Mouse (Mus musculus): ENCODE measurements around the gene Mrps6.
"Not testable (repeated sequence)": the region's sequence is repeated elsewhere in the genome, so short reads cannot be mapped to it uniquely, and the experiment has no call there.

The Mrps6 gene

GRCm38 (mm10) chr16:92064801-92065200 lies 6.7 kb downstream of the Mrps6 start:
- DNase-seq = no peak

GRCm38 (mm10) chr16:92070338-92070737 lies 12.3 kb downstream of the Mrps6 start:
- no peak for DNase-seq

- DNase-seq = peak; percentile 52
These were observed 18.7 kb downstream of the Mrps6 start for GRCm38 (mm10) chr16:92076797-92077196.

GRCm38 (mm10) chr16:92083771-92084453 lies 25.8 kb downstream of the Mrps6 start:
- DNase-seq = no peak

GRCm38 (mm10) chr16:92089225-92089624 lies 31.2 kb downstream of the Mrps6 start:
- DNase-seq = no peak

- DNase-seq = no peak
These were observed 33.8 kb downstream of the Mrps6 start for GRCm38 (mm10) chr16:92091876-92092275.

GRCm38 (mm10) chr16:92098351-92099051 lies 40.4 kb downstream of the Mrps6 start:
- peak; percentile 33 for DNase-seq

- no peak for DNase-seq
These were observed 41.5 kb downstream of the Mrps6 start for GRCm38 (mm10) chr16:92099598-92099997.

- no peak for DNase-seq
These were observed 42.0 kb downstream of the Mrps6 start for GRCm38 (mm10) chr16:92100111-92100510.

GRCm38 (mm10) chr16:92102115-92102514 lies 44.0 kb downstream of the Mrps6 start:
- no peak for DNase-seq

GRCm38 (mm10) chr16:92102931-92103330 lies 44.9 kb downstream of the Mrps6 start:
- not testable (repeated sequence) for DNase-seq

GRCm38 (mm10) chr16:92103572-92104331 lies 45.7 kb downstream of the Mrps6 start:
- peak; percentile 59 for DNase-seq

- DNase-seq = no peak
These were observed 46.2 kb downstream of the Mrps6 start for GRCm38 (mm10) chr16:92104332-92104590.

- DNase-seq = no peak
These were observed 46.9 kb downstream of the Mrps6 start for GRCm38 (mm10) chr16:92104951-92105350.

GRCm38 (mm10) chr16:92105631-92106030 lies 47.6 kb downstream of the Mrps6 start:
- peak; percentile 75 for DNase-seq

GRCm38 (mm10) chr16:92107346-92107745 lies 49.3 kb downstream of the Mrps6 start:
- no peak for DNase-seq

- DNase-seq = no peak
These were observed 56.7 kb downstream of the Mrps6 start for GRCm38 (mm10) chr16:92114706-92115241.

GRCm38 (mm10) chr16:92115611-92116421 lies 57.7 kb downstream of the Mrps6 start:
- DNase-seq = no peak

GRCm38 (mm10) chr16:92117337-92118209 lies 59.5 kb downstream of the Mrps6 start:
- no peak for DNase-seq

GRCm38 (mm10) chr16:92119013-92119515 lies 61.0 kb downstream of the Mrps6 start:
- no peak for DNase-seq

GRCm38 (mm10) chr16:92120899-92121531 lies 62.9 kb downstream of the Mrps6 start:
- DNase-seq = no peak

Measured in kidney, adult 9 months (tissue).